Mouse (Mus musculus): ENCODE results near the gene Pole2.

The Pole2 gene

GRCm38 (mm10) chr12:69227776-69228466 lies at the start of gene Pole2:
TSS of gene Pole2 (minus strand) at chr12:69228195.
- peak; percentile 89 to 96 for DNase-seq (ENCODE audit: low spot score in 2 of 2)

- no peak for DNase-seq (ENCODE audit: low spot score in 2 of 2)
These were observed 41.0 kb upstream of the Pole2 start for GRCm38 (mm10) chr12:69268956-69269355.

- no peak for DNase-seq (ENCODE audit: low spot score in 2 of 2)
These were observed 40.1 kb upstream of the Pole2 start for GRCm38 (mm10) chr12:69267956-69268632.

GRCm38 (mm10) chr12:69265031-69265430 lies 37.0 kb upstream of the Pole2 start:
- DNase-seq (ENCODE audit: low spot score in 2 of 2) = no peak

GRCm38 (mm10) chr12:69262251-69262650 lies 34.3 kb upstream of the Pole2 start:
- no peak for DNase-seq (ENCODE audit: low spot score in 2 of 2)

GRCm38 (mm10) chr12:69257836-69258235 lies 29.8 kb upstream of the Pole2 start:
- DNase-seq (ENCODE audit: low spot score in 2 of 2) = peak in 1 of 2 experiments; percentile 21

GRCm38 (mm10) chr12:69253806-69254205 lies 25.8 kb upstream of the Pole2 start:
- no peak for DNase-seq (ENCODE audit: low spot score in 2 of 2)

GRCm38 (mm10) chr12:69250756-69251155 lies 22.8 kb upstream of the Pole2 start:
- DNase-seq (ENCODE audit: low spot score in 2 of 2) = no peak

GRCm38 (mm10) chr12:69249766-69250165 lies 21.8 kb upstream of the Pole2 start:
- DNase-seq (ENCODE audit: low spot score in 2 of 2) = no peak

- peak; percentile 57 to 83 for DNase-seq (ENCODE audit: low spot score in 2 of 2)
These were observed 13.9 kb upstream of the Pole2 start for GRCm38 (mm10) chr12:69241771-69242431.

GRCm38 (mm10) chr12:69241405-69241770 lies 13.4 kb upstream of the Pole2 start:
- no peak for DNase-seq (ENCODE audit: low spot score in 2 of 2)

GRCm38 (mm10) chr12:69240876-69241275 lies 12.9 kb upstream of the Pole2 start, which contains the start of gene Klhdc1:
TSS of gene Klhdc1 (plus strand) at chr12:69241176.
- DNase-seq (ENCODE audit: low spot score in 2 of 2) = no peak

- no peak for DNase-seq (ENCODE audit: low spot score in 2 of 2)
These were observed 10.3 kb upstream of the Pole2 start for GRCm38 (mm10) chr12:69238284-69238683.

- no peak for DNase-seq (ENCODE audit: low spot score in 2 of 2)
These were observed 7.8 kb upstream of the Pole2 start for GRCm38 (mm10) chr12:69235782-69236181.

- peak; percentile 60 to 79 for DNase-seq (ENCODE audit: low spot score in 2 of 2)
These were observed 1.3 kb upstream of the Pole2 start for GRCm38 (mm10) chr12:69229251-69229650.

GRCm38 (mm10) chr12:69220613-69221277 lies 7.2 kb downstream of the Pole2 start:
- DNase-seq (ENCODE audit: low spot score in 2 of 2) = no peak

- no peak for DNase-seq (ENCODE audit: low spot score in 2 of 2)
These were observed 11.4 kb downstream of the Pole2 start for GRCm38 (mm10) chr12:69216587-69216986.

GRCm38 (mm10) chr12:69215000-69215785 lies 12.8 kb downstream of the Pole2 start:
- DNase-seq (ENCODE audit: low spot score in 2 of 2) = no peak

- DNase-seq (ENCODE audit: low spot score in 2 of 2) = no peak
These were observed 13.6 kb downstream of the Pole2 start for GRCm38 (mm10) chr12:69214393-69214792.

- no peak for DNase-seq (ENCODE audit: low spot score in 2 of 2)
These were observed 14.7 kb downstream of the Pole2 start for GRCm38 (mm10) chr12:69213186-69213777.

- DNase-seq (ENCODE audit: low spot score in 2 of 2) = no peak
These were observed 16.9 kb downstream of the Pole2 start for GRCm38 (mm10) chr12:69211057-69211456.

All from spleen, postnatal 4 days (tissue).